Mouse (Mus musculus) bone marrow, adult 2 months (tissue): ENCODE results near the gene Sac3d1. TPM values are rescaled to one million over a fixed set of nuclear protein-coding genes. Genes with fewer than 3 reads are reported as not detected.
"Not testable (repeated sequence)": the region's sequence is repeated elsewhere in the genome, so short reads cannot be mapped to it uniquely, and the experiment has no call there.

Experiments used
- H3K27ac ChIP-seq: fragments of 200-500 bp; 2 replicates; pipeline ENCODE4 v1.5.1; 2012; ENCODE audit warnings: low read depth, mild to moderate bottlenecking, control low read depth, inconsistent platforms, low read length; ENCODE audit not compliant: control insufficient read depth, poor library complexity, insufficient read depth
- H3K4me1 ChIP-seq: fragments of 200-500 bp; 2 replicates; pipeline ENCODE4 v1.6.1; 2011; ENCODE audit warnings: low read length; ENCODE audit not compliant: control insufficient read depth, insufficient read depth
- H3K4me3 ChIP-seq: fragments of 200-500 bp; replicated peaks from 2 replicates; pipeline ENCODE3; 2011; ENCODE audit warnings: mild to moderate bottlenecking, low read depth, low read length, control low read depth; ENCODE audit not compliant: control insufficient read depth
- CTCF ChIP-seq: fragments of 200-500 bp; IDR thresholded peaks from 2 replicates; pipeline ENCODE4 v1.5.1; 2011; ENCODE audit warnings: low read length, control low read depth; ENCODE audit not compliant: control insufficient read depth, insufficient read depth
- POLR2A ChIP-seq: fragments of 200-500 bp; IDR thresholded peaks from 2 replicates; pipeline ENCODE4 v1.6.1; 2011; ENCODE audit warnings: low read depth, mild to moderate bottlenecking, control low read depth, low read length, borderline replicate concordance; ENCODE audit not compliant: control insufficient read depth
- WGBS: fragments of 180-500 bp; shearing (Covaris S2); methylation state at CpG from one replicate; pipeline ENCODE4 v1.1.7; 2018; 5-methylcytosine and 5-hydroxymethylcytosine counted together
- polyA plus RNA-seq: library from polyadenylated mRNA; stranded (reverse); fragments of >200 nt; gene quantifications from 2 replicates; pipeline ENCODE4 v1.2.4, GENCODE M21; 2011; ENCODE audit warnings: low replicate concordance; ENCODE audit not compliant: missing spikeins, insufficient read depth, insufficient read length

Gene Sac3d1
- polyA plus RNA-seq, 1 experiment: 6.0 TPM

DNA sequence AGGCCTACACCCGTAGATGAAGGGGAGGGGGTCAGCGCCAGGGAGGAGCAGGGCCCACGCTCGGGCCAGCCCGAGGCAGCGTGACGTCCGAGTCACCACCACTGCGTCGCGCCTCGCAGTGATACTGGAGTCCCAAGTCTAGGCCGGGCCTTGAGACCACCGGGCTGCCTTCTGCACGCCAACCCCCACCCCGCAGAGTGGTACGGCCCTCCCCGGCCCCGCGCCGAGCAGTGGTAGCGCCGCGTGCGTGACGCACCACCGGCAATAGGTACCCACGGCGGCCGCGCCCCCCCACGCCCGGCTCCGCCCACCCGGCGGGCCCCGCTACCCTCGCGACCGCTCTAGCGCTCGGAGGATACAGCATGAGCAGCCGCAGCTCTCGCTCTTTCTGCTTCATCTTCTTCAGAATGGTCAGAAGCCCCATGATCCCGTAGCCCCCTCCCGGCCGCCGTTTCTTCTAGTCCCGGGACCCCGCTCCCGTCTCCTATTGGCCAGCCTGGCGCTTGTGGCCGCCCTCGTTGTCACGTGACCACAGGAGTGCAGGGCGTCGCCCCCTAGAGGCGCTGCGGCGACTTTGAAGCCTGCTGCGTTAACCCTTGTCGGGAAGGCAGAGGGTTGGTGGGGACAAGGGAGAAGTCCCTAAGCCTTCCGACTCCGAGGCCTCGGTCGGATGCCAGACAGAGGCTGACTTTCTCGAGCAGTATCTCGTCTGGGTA is 22.4 kb upstream of the Sac3d1 start, which contains the start of gene Batf2:
Gene Batf2, plus strand, starts transcription at position 306 of the 716 bp plus-strand sequence.
- under 1% methylated on average over 68 of the region's 68 CpGs for WGBS
- Histone ChIP-seq H3K27ac (peak within 1 kb of the TSS; percentile 81), H3K4me3 (peak within 1 kb of the TSS; percentile 77), H3K4me1 (no peaks in the 10 kb centered on the region)
- TF ChIP-seq POLR2A (peak; percentile 51; the same call in 1 of the 2 replicates), CTCF (peak; percentile 89)

DNA sequence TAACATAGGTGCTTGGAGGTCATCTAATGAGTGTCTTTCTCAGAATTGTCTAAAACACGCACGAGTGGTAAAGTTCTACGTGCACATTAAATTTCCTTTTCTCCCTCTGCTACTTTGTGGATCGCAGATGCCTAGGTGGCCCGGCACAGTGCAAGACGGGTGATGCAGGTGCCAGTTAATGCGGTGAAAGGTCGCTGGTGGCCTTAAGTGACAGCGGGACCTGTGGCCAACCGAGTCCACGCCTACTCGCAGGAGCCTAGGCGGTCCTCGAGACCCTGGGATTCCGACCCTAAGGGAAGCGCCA is 21.9 kb upstream of the Sac3d1 start:
- TF ChIP-seq CTCF (no peak), POLR2A (no peak)
- WGBS: under 1% methylated on average over 16 of the region's 16 CpGs
- Histone ChIP-seq H3K4me3 (peak overlapping the region; percentile 77), H3K27ac (peak overlapping the region; percentile 81), H3K4me1 (no peaks in the 10 kb centered on the region)

DNA sequence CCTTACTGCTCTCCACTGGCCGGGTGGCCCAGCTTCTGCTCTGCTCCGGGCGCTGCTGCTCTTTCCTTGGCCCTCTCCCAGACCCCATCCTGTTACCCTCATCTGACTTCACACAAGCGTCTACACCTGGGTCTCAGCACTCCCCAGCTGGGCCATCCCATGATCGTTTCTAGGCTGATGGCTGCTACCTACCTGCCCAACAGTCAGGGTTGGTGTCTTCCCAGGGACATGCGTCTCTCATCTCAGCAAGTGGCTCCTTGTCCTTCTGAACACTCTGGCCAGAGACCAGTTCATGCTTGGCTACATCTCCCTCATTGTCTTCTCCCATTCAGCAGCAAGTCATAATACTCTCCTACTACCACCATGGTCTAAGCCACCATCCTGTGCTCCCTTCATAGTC is 21.3 kb upstream of the Sac3d1 start:
- Histone ChIP-seq H3K4me1 (no peaks in the 10 kb centered on the region), H3K27ac (no peak overlapping the region; the same call in 1 of the 2 replicates), H3K4me3 (peak overlapping the region; percentile 5)
- no peak for TF ChIP-seq POLR2A
- no peak for TF ChIP-seq CTCF
- 82% methylated on average over 6 of the region's 6 CpGs for WGBS

DNA sequence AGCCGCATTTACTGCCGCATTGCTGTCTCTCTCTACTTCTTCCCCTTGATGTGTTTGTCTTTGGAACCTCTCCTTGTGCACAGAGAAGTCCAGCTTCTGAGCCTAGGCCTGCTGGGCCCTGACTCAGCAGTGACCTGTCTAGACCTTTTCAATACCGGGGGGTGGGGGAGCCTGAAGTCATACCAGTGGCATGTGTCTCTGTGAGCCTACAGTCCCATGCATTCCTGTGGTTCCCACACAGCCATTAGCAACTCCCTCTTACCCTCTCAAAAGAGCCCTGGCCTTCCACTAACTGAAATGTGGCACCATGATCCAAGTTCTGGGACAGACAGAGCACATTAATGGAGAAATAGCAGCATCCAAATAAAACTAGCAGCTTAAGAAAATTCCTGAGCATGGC is 17.9 kb upstream of the Sac3d1 start:
- peaks cover 6% of the 10 kb centered on the region; the same call in 1 of the 2 replicates for H3K4me1 ChIP-seq
- WGBS: 85% methylated on average over 3 of the region's 3 CpGs

DNA sequence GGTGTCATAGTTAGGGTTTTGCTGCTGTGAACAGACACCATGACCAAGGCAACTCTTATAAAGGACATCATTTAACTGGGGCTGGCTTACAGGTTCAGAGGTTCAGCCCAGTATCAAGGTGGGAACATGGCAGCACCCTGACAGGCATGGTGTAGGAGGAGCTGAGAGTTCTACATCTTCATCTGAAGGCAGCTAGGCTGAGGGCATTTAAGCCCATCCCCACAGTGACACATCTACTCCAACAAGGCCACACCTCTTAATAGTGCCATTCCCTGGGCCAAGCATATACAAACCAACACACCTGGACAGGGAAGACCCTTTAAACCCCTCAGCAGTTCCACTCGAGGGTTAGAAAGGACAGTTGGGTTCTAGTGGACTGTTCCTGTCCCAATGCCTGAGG is 14.7 kb upstream of the Sac3d1 start:
- H3K4me3 ChIP-seq, H3K4me1 ChIP-seq, H3K27ac ChIP-seq: not testable (repeated sequence)
- 31% methylated on average over 1 of the region's 1 CpGs for WGBS

More for the DNA sequence above, 17.9 kb upstream of the Sac3d1 start:
- Histone ChIP-seq H3K4me3 (no peak overlapping the region), H3K27ac (no peak overlapping the region)
- TF ChIP-seq POLR2A (no peak), CTCF (no peak)

DNA sequence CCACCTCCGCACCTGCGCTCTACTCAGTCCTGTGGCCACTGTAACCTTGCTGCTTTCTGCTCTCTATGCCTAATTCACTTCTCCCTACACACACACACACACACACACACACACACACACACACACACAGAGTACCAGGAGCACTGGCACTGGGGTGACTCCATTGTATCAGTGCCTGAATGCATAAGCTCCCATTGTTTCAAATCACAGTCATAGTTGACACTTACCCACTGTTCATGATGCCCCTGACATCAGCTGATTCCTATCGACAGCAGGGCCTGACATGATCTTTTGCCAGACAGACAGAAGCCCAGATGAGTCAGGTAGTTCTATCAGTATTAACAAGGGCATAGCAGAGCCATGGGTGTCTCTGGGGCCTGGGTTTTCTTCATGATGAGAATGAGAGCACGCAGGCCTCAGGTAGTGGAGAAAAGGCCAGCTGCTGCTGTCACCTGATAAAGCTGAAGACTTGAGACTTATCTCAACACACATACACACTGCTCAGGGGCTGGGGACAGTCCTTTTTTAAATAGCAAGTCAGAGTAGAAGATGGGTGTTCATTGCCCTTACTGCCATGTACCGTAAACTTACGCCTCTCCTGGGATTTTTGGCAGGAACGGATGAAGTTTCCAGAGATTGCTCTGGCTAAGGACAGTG is 13.8 kb upstream of the Sac3d1 start:
- H3K4me3 ChIP-seq: no peak overlapping the region
- H3K4me1 ChIP-seq: peaks cover 6% of the 10 kb centered on the region; the same call in 1 of the 2 replicates
- H3K27ac ChIP-seq: peak overlapping the region; percentile 37
- 70% methylated on average over 7 of the region's 7 CpGs for WGBS
- TF ChIP-seq POLR2A: no peak
- TF ChIP-seq CTCF: no peak

DNA sequence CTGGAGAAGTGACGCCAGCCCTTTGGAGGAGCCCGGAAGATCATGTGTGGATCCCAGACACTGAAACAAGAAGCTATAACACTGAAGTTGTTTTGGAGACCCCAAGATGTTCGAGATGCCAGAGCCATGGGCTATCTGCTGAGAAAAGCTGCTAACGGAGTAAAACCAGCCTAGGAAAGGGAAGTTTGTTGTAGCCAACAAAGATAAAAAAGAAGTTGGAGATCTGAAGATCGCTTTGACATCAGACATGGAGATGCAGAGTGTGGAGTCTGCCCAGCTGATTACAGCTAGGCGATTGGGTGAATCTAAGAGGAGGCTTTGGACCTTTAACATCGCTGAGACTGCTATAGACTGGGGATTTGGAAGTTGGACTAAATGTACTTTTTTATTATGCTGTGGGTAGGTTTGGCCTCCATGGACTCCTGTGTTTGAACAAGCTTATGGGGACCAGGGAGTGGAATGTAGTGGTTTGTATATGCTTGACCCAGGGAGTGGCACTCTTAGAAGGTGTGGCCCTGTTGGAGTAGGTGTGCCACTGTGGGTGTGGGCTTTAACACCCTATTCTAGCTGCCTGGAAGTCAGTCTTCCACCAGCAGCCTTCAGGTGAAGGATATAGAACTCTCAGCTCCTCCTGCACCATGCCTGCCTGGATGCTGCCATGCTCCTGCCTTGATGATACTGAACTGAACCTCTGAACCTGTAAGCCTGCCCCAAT is 12.1 kb upstream of the Sac3d1 start:
- not testable (repeated sequence) for H3K4me1 ChIP-seq, H3K27ac ChIP-seq, H3K4me3 ChIP-seq
- WGBS: 61% methylated on average over 7 of the region's 7 CpGs

DNA sequence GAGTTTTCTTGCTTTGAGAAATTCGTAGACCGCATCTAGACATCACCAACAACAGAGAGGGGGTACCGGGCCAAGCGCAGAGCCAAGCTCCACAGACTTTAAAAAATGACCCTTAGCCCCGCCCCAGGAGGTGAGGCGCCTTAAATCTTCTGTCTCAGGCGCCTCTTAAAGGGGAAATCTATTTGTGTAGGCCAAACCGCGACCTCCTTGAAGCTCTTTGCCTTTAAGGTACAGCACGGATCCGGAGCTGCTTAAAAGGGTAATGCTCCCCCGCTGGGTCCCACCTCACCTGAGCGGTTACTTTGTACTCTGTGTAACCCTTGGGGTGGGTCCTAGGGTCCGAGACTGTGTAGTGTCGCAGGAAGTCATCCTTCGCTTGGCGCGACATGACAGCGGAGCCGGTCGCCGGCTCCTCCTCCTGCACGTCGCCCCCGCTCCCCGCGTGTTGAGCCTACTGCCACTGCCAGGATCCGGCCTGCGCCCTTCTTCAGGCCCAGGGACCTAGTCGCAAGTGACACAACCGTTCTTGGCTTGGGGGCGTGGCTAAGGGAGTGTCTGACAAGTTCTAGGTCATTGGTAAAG is 9.4 kb upstream of the Sac3d1 start, which contains the start of gene Snx15:
Gene Snx15, minus strand, starts transcription at position 545 of the 582 bp plus-strand sequence.
- WGBS: under 1% methylated on average over 32 of the region's 32 CpGs

More for the DNA sequence above, 9.4 kb upstream of the Sac3d1 start, which contains the start of gene Snx15:
- peak within 1 kb of the TSS; percentile 76 for H3K4me3 ChIP-seq
- peak within 1 kb of the TSS; percentile 96 for H3K27ac ChIP-seq
- peaks cover 2% of the 10 kb centered on the region; the same call in 1 of the 2 replicates for H3K4me1 ChIP-seq
- TF ChIP-seq POLR2A: peak; percentile 78; the same call in 1 of the 2 replicates
- no peak for TF ChIP-seq CTCF
